Mouse (Mus musculus): ENCODE measurements around the gene Pramef20. TPM values are rescaled to one million over a fixed set of nuclear protein-coding genes. Genes with fewer than 3 reads are reported as not detected.
"Not testable (repeated sequence)": the region's sequence is repeated elsewhere in the genome, so short reads cannot be mapped to it uniquely, and the experiment has no call there.

The Pramef20 gene
- polyA plus RNA-seq (2015; fragmentation: Nextera tagmentation; extraction: Ambion mirVana): not detected in 2 replicates

DNA sequence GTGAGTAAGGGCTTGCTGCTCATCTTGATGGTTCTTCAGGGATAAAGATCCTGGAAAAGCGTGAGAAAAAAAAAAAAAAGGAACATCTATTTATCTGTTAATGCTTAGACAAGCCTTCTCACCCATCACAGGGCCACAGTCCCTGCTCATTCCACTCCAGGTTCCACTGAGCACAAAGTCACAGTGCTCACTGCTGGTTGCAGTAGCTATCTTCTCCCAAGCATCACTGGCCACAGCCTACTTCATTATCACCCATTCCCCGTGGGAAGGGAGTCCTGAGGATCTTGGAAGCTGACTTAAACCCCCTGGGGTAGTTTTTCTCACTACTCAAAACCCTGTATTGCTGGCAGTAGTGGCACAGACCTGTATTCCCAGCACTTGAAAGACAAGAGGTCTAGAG lies at the start of gene Pramef20:
TSS of gene Pramef20 (minus strand) at position 23 of the 400 bp plus-strand sequence.
- Histone ChIP-seq H3K4me2 (replicated peaks) (no peak within 1 kb of the TSS), H3K36me3 (no peaks in the 10 kb centered on the region), H3K9ac (no peak within 1 kb of the TSS), H3K9me3 (no peaks in the 10 kb centered on the region; the same call in 1 of the 2 replicates), H3K27me3 (no peaks in the 10 kb centered on the region), H3K27ac (no peak within 1 kb of the TSS), H3K4me3 (no peak within 1 kb of the TSS), H3K4me1 (no peaks in the 10 kb centered on the region)
- 62% methylated on average over 2 of the region's 2 CpGs for WGBS
- ATAC-seq (ENCODE audit: low FRiP score, low read depth): no peak

DNA sequence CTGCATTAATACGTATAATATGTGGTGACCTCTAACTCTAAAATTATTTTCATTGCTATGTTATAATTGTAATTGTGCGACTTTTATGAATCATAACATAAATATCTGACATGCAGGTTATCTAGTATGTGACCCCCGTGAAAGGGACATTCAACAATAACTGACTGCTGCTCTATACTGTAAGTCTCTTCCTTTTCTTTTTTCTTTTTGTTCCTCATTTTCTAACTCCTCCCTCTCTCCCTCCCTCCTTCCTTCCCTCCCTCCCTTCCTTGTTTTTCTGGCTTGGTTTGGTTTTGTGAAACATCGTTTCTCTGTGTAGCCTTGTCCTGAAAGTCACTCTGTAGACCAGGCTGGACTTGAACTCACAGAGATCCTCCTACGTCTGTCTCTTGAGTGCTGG lies 46.9 kb upstream of the Pramef20 start:
- Histone ChIP-seq H3K9me3 (no peaks in the 10 kb centered on the region), H3K9ac (no peak overlapping the region), H3K27ac (no peak overlapping the region), H3K4me2 (replicated peaks) (no peak overlapping the region), H3K4me1 (no peaks in the 10 kb centered on the region), H3K36me3 (no peaks in the 10 kb centered on the region), H3K4me3 (no peak overlapping the region), H3K27me3 (no peaks in the 10 kb centered on the region)
- 76% methylated on average over 5 of the region's 5 CpGs for WGBS
- no peak for ATAC-seq (ENCODE audit: low FRiP score, low read depth)

DNA sequence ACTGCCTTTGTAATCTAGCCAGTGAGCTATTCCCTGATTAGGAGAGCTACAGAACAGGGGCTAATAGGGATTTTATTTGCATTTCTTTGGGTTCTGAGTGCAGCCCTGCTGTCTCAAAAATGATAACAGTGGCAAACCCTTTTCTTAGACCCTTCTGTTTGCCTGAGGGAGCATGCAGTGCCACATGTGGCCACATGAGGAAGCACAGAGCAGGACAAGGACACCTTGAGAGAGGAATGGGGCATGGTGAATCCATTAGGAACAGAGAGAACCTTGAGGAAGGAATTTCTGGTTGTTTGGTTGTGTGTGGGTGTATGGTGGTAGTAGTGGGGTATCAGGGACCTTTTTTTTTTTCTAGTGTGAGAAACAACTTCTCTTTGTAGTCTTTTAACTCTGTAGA lies 42.9 kb upstream of the Pramef20 start:
- Histone ChIP-seq H3K36me3 (no peaks in the 10 kb centered on the region), H3K27ac (no peak overlapping the region), H3K27me3 (no peaks in the 10 kb centered on the region), H3K4me3 (no peak overlapping the region), H3K9me3 (no peaks in the 10 kb centered on the region), H3K4me1 (no peaks in the 10 kb centered on the region), H3K9ac (no peak overlapping the region), H3K4me2 (replicated peaks) (no peak overlapping the region)
- ATAC-seq (ENCODE audit: low FRiP score, low read depth): no peak

GRCm38 (mm10) chr4:144408290-144408689 lies 30.6 kb upstream of the Pramef20 start, which contains the start of gene Pramef12:
Pramef12 (minus strand) TSS chr4:144408464.
- no peaks in the 10 kb centered on the region for H3K36me3 ChIP-seq
- no peaks in the 10 kb centered on the region for H3K27me3 ChIP-seq
- H3K9me3 ChIP-seq: no peaks in the 10 kb centered on the region
- no peak within 1 kb of the TSS for H3K4me3 ChIP-seq
- 64% methylated on average over 9 of the region's 9 CpGs for whole genome bisulfite sequencing
- H3K9ac ChIP-seq: no peak within 1 kb of the TSS
- ATAC-seq (ENCODE audit: low FRiP score, low read depth): no peak
- H3K27ac ChIP-seq: no peak within 1 kb of the TSS
- no peak within 1 kb of the TSS for H3K4me2 ChIP-seq (replicated peaks)
- H3K4me1 ChIP-seq: no peaks in the 10 kb centered on the region

GRCm38 (mm10) chr4:144406261-144406660 lies 28.5 kb upstream of the Pramef20 start:
- ATAC-seq (ENCODE audit: low FRiP score, low read depth): no peak
- WGBS: 64% methylated on average over 3 of the region's 3 CpGs
- Histone ChIP-seq H3K4me1 (no peaks in the 10 kb centered on the region), H3K4me3 (no peak overlapping the region), H3K27ac (no peak overlapping the region), H3K9ac (no peak overlapping the region), H3K27me3 (no peaks in the 10 kb centered on the region), H3K9me3 (no peaks in the 10 kb centered on the region), H3K4me2 (replicated peaks) (no peak overlapping the region), H3K36me3 (no peaks in the 10 kb centered on the region)

DNA sequence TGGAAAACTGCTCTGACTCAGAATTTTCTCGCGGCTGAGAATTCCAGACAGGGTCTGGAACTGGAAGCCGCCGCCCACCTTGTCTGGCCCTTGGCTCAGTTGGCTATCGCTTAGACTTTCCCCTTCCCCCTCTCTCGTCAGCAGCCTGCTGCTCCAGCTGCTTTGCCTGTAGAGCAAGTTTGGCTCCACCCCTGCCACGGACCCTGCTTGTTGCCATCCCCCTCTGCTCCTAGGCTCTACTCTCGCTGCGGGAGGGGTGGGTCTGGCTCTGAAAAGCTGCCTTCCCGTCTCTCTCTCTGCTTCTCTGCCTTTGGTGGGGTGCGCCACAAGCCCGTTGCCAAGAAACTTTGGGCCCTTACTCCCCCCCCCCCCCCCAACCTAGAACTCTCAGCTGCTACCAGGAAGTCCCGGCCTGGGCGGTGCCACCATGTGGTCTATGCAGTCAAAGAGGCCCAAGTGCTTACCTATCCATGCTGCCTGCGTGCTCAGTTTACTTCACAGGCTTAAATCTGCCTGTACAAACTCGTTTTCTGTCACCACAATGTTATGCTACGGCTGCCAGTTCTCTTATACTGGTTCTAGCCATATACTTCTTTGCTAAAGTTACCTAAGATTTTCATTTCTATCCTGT lies 26.8 kb upstream of the Pramef20 start:
- peak; percentile 94 for ATAC-seq (ENCODE audit: low FRiP score, low read depth)
- H3K27me3 ChIP-seq: no peaks in the 10 kb centered on the region
- no peaks in the 10 kb centered on the region for H3K4me1 ChIP-seq
- peak overlapping the region; percentile 50 for H3K9ac ChIP-seq
- H3K36me3 ChIP-seq: no peaks in the 10 kb centered on the region
- peak overlapping the region; percentile 38 for H3K4me3 ChIP-seq
- H3K4me2 ChIP-seq (replicated peaks): peak overlapping the region; percentile 60
- no peaks in the 10 kb centered on the region for H3K9me3 ChIP-seq
- WGBS: 5% methylated on average over 17 of the region's 17 CpGs
- peak overlapping the region; percentile 82 for H3K27ac ChIP-seq

DNA sequence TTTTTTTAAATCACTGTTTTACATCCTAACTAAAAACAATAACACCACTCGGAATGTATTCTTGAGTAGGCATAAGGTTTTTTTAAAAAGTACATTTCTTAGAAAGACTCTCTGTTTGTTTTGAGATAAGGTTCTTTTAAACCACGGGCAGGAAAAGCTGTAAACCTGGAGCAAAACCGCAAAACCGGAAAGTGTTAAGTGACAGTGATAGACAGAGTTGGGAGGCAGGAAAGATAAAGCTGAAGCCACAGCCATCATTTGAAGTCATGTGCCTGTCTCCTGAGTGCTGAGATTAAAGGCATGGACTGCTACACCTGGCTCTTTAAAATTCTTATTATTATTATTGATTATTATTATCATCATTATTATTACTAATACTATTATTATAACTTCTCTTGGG lies 25.0 kb upstream of the Pramef20 start:
- no peak overlapping the region for H3K4me2 ChIP-seq (replicated peaks)
- ATAC-seq (ENCODE audit: low FRiP score, low read depth): no peak
- H3K27me3 ChIP-seq: no peaks in the 10 kb centered on the region
- H3K9me3 ChIP-seq: no peaks in the 10 kb centered on the region
- H3K27ac ChIP-seq: no peak overlapping the region
- no peak overlapping the region for H3K4me3 ChIP-seq
- no peak overlapping the region for H3K9ac ChIP-seq
- 56% methylated on average over 4 of the region's 4 CpGs for WGBS
- no peaks in the 10 kb centered on the region for H3K36me3 ChIP-seq
- no peaks in the 10 kb centered on the region for H3K4me1 ChIP-seq

GRCm38 (mm10) chr4:144396316-144396715 lies 18.6 kb upstream of the Pramef20 start:
- no peak for ATAC-seq (ENCODE audit: low FRiP score, low read depth)
- H3K4me1 ChIP-seq: no peaks in the 10 kb centered on the region
- no peak overlapping the region for H3K9ac ChIP-seq
- H3K4me2 ChIP-seq (replicated peaks): no peak overlapping the region
- no peak overlapping the region for H3K4me3 ChIP-seq
- no peaks in the 10 kb centered on the region for H3K9me3 ChIP-seq
- H3K27ac ChIP-seq: no peak overlapping the region
- H3K27me3 ChIP-seq: no peaks in the 10 kb centered on the region
- H3K36me3 ChIP-seq: no peaks in the 10 kb centered on the region
- WGBS: 31% methylated on average over 3 of the region's 3 CpGs

GRCm38 (mm10) chr4:144357642-144358041 lies 20.1 kb downstream of the Pramef20 start, which contains the start of gene Gm13119:
Gm13119 (plus strand) TSS chr4:144357942.
- H3K27ac ChIP-seq; ATAC-seq (ENCODE audit: low FRiP score, low read depth); H3K4me1 ChIP-seq; H3K4me2 ChIP-seq (replicated peaks); H3K27me3 ChIP-seq; H3K4me3 ChIP-seq; H3K9ac ChIP-seq; H3K36me3 ChIP-seq; H3K9me3 ChIP-seq: not testable (repeated sequence)
- 82% methylated on average over 3 of the region's 3 CpGs for WGBS

- H3K27me3 ChIP-seq: not testable (repeated sequence)
Measured at GRCm38 (mm10) chr4:144335856-144336255, 41.9 kb downstream of the Pramef20 start.

DNA sequence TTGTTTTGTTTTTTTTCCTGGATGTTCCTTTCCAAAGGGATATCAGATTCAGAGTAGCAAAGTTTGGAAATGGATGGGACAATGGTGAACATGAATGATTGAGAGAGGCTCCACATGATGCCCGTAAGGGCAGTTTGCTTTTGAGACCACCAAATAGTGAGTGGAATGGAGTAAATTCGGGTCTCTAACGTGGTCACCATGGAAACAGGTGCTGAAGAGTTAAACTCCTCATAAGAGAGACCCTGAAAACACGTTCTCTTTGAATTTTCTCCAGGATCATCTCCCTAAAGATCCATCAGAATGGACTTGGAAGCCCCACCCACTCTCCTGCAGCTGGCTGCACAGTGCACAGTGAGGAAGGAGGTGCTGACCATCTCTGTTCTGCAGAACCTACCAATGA lies 47.8 kb downstream of the Pramef20 start, which contains the start of gene Gm13128:
TSS of gene Gm13128 (plus strand) at position 301 of the 400 bp plus-strand sequence.
- WGBS: 64% methylated on average over 4 of the region's 4 CpGs
- H3K27me3 ChIP-seq; H3K4me3 ChIP-seq; H3K9me3 ChIP-seq; H3K27ac ChIP-seq; H3K9ac ChIP-seq; H3K4me2 ChIP-seq (replicated peaks); H3K4me1 ChIP-seq; ATAC-seq (ENCODE audit: low FRiP score, low read depth); H3K36me3 ChIP-seq: not testable (repeated sequence)

More at GRCm38 (mm10) chr4:144335856-144336255, 41.9 kb downstream of the Pramef20 start:
- not testable (repeated sequence) for H3K9ac ChIP-seq; ATAC-seq (ENCODE audit: low FRiP score, low read depth); H3K36me3 ChIP-seq; H3K4me1 ChIP-seq; H3K4me3 ChIP-seq; H3K27ac ChIP-seq; H3K4me2 ChIP-seq (replicated peaks); H3K9me3 ChIP-seq
- 85% methylated on average over 3 of the region's 3 CpGs for WGBS
